Mouse (Mus musculus): ENCODE data around the gene Nf1. TPM values are rescaled to one million over a fixed set of nuclear protein-coding genes. Genes with fewer than 3 reads are reported as not detected.

The Nf1 gene
- total RNA-seq, 4 experiments from 2014 or later = 102 to 124 (median 114) TPM

DNA sequence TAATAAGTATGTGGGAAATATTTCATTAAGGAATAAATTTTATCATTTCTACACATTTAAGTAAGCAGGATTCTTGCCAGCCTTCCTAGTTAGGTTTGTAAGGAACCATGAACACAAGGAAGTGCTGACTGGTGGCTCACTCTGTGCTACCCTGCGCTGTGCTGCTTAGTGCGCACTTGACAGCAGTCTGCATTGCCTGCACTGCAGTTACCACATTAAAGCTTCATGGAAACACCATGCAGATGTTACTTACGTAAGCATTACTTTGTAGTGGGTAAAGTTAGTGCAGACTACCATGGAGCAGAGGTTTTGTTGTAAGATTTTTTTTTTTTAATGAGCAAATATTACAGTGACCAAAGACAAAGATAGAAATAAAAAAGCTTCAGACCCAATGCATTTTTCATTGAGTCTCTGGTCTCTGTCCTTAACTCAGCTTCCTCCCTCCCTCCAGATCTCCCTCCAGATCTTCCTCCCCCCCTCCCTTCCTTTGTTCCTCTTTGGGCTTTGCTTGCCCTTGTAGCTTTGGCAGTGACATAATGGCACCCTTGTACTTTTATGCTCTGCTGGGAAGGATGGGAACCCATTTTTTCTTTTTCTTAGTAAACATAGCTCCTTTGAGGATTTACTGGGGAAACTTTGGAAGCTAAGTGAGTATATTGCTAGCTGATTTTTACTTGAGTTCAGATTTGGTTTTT, 121.4 kb downstream of the Nf1 start:
- no peak for DNase-seq (ENCODE audit: low spot score in 2 of 2)

DNA sequence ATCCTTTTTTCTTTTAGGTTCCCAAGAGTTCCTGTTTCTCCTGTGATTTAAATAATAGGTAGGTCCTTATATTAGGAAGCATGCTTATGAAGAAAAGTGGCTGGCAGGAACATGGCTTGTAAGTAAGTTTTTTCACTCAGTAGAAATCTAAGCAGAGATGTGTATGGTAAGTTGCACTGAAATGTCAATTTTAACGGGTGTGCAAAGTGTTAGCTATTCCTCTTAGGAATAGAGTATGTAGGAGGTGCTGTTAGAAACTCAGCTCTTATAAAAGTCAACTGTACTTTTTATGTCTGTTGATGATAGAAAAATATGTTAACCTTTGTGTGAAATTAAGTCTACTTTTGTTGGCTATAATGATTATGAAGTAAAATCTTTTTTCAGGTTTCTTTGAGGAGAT, 128.6 kb downstream of the Nf1 start:
- no peak for DNase-seq (ENCODE audit: low spot score in 2 of 2)

DNA sequence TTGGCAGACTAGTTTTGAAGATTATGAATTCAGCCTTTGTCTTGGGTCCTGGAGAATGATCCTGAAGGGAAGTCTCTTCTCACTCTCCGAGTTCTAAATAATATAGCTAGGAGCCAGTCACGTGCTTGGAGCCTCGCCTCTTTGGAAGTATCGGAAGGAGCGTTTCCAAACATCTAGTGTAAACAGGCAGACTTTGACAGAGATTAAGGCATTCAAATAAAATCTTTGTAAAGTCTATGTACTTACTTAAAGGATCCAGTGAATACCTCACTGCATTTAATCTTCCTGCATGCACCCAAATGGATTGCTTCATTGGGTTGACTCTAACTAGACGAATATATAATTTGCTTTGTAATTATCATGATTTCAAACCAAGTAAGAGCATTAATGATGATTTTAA, 143.9 kb downstream of the Nf1 start:
- no peak for DNase-seq (ENCODE audit: low spot score in 2 of 2)

DNA sequence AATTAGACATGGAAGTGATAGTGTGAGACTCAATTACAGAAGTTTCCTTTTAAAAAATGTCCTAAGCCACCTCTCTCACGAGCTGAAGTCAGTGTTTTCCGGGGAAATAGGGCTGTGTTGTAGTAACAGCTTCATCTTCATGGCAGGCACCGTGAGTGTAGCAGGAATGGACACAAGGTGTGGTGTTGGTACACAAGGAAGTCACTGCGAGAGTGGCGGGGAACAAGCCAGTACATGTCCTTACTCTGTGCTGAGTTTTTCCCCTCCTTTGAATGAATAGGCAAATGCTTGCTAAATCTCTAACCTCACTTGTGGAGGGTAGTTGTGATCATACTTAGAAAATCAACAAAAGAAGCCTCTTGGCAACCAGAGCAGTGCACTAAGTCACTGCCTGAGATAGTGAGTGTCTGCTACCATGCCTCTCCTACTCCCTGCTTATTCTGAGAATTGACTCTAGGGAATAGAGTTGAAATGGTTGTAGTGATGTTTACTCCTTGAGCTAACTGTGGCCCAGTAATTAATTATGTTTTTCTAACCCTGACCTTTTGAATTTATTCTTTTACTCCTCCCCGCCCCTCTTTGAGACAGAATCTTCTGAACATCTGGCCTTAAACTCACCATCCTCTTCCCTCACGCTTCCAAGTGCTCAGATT, 144.5 kb downstream of the Nf1 start:
- DNase-seq (ENCODE audit: low spot score in 2 of 2) = no peak

DNA sequence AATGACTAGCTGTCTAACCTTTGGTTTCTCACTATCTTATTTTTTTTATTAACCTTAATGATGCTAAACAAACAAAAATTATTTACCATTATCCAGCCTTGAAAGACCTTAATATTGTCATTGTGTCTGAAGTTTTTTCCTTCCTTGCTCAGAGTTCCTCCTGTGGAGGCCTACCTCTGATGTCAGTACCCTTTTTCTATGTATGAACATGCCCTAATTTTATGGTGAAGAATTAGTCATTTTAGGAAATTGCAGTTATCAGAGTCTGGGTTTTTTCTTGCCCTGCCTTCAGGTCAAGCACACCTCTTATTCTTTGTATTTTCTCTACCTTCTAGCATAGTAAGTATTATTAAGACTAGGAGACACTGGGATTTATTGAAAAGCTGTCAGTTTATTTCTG, 145.2 kb downstream of the Nf1 start:
- no peak for DNase-seq (ENCODE audit: low spot score in 2 of 2)

DNA sequence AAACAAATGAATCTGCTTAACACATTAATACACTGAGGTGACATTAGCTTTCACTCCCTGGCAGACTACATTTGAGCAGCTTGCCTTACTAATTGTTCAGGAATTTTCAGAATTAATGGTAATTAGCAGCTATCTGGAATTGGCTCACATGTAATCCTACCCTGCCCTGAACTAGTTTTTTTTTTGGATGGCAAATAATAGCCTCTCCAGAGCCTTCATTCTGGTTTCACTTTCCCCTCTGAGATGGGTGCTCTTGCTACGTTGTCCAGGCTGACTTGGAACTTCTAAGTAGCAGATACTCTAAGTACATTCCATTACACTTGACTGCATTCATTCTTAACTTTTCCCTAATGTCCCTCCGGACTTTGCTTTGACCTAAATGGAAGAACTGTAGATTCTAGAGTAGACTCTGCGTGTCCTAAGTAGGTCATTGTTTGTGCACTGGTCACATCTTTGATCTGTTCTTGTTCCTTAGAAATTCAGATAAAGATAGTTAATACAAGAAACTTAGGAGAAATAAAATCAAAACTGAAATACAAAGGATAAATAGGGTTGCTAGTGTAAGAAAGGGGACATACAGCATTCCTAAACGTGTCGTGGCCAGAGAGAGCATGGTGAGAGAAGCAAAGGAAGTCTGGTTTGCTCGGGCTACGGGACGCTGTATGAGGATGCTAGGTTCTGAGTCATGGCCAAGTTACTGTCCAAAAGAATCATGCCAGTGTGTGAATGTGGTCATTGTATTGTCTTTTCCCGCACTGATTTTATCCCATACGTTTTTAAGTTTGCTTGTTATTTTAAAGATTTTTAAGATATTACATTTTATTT, 155.7 kb downstream of the Nf1 start:
- DNase-seq (ENCODE audit: low spot score in 2 of 2) = no peak

DNA sequence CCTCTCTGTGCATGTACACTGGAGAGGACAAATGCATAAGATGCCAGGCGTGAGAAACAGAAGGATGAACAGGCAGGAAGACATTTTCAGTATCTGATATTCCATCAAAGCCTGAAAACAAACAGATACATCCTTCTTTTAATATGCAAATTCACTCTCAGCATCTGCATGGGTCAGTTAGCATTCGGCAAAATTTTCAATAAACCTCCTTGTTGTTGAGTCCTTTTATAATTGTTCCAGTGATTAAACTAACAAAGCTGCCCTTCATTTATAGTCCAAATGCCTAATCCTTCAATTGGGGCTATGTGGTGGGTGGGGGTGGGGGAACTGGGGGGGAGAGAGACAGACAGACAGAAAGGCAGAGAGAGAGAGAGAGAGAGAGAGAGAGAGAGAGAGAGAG, 163.4 kb downstream of the Nf1 start:
- peak in 1 of 2 experiments; percentile 34 for DNase-seq (ENCODE audit: low spot score in 2 of 2)

DNA sequence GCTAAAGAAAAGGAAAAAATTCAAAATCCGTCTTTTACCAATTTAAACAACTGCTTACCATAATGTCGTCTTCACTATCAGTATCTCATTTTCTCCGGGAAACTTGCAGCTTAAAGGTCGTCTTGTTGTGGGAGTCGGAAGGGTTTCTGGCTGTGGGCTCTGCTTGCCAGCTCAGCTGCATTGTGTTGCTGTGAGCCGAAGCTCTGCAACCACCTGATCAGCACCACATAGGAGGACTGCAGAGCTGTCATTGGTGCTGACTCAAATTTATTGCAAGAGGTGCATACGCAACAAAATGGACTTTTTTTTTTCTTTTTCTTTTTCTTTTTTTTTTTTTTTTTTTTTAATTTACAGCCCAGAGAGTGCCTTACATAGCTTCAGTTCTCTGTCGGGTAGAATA, 164.4 kb downstream of the Nf1 start, which contains the start of gene Omg:
Gene Omg, minus strand, starts transcription at position 240 of the 400 bp plus-strand sequence.
- peak; percentile 68 to 75 for DNase-seq (ENCODE audit: low spot score in 2 of 2)

DNA sequence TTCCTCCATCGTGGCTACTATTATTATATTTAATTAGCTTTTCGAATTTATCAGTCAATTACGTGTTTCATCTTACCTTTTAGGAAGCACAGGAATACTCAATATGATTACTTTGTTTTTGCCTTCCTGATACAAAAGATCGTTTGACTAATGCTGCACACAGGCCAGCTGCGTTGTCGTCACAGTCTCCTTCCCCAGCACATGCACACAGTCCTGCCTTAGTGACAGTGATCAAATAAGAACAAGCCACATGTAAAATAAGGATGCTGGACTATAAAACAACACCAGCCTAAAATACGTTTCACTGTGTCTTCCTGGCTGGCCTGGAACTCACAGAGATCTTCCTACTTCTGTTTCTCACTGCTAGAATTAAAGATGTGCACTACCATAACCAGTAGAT, 165.0 kb downstream of the Nf1 start:
- no peak for DNase-seq (ENCODE audit: low spot score in 2 of 2)

DNA sequence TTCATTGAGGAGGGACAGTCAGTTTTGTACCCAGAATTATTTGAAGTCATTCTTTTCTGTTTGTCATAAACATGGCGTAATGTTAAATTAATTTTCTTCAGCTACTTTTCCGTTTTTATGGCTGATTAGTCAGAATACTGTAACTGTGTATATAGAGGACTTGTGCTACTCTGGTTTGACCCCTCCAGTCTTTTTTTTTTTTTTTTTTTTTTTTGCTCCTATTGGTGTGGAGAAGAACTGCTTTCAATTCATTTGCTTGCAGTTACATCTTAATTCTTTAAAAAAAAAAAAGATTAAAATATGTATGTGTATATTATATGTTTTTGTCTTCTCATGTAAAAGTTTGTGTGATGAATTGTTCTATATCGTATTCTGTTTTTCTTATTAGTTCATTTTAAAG, 172.5 kb downstream of the Nf1 start:
- DNase-seq (ENCODE audit: low spot score in 2 of 2) = no peak

DNA sequence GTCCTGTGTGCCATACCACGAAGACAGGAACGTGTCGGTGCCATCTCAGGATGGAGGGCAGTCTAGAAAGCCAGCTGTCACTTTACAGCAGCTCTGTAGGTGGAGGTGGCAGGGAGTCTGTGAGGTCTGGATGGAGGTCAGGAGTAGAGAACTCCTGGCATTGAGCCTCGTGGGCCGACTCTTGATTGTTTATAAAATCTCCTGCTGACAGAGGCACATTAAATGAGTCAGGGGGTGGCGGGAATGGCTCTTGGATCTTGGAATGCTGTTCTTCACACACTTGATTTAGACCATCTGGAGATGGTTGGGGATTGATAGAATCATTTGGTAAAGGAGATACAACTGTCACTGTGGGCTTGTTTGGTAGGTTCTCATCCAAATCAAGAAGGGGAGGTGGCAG, 175.8 kb downstream of the Nf1 start:
- no peak for DNase-seq (ENCODE audit: low spot score in 2 of 2)

DNA sequence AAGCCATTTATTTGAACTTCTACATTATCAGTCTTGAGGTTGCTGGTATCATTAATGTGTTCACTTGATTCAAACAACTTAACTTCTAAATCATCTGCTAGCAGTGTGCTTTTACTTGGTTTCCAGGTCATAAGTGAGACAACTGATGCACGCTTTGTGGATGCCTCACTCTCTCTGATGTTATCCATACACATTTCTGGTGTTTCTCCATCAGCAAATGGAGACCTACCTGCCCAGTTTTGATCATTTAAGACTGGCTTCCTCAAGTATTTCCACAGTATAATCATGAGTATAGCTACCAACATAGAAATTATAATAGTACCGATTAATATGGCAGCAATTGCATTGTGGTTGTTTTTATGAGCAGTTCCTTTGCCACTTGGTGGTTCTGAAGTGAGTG, 176.3 kb downstream of the Nf1 start:
- DNase-seq (ENCODE audit: low spot score in 2 of 2) = no peak

DNA sequence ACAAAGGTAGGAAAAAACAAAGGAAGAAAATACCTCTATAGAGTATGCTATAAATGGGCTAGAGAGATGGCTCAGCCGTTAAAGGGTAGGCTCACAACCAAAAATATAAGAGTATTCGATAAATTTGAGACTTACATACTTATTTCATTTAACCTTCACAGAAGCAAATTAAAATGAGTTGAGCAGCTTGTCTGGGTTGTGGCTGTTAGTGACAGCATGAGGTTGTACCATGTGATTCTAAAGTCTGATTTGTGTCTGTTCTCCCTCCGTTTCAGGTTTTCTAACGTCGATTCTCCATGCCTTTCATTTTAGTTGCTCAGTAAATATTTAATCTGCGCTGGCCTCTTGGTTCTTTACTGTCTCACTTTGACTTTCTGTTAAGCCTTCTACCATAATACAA, 179.8 kb downstream of the Nf1 start:
- no peak for DNase-seq (ENCODE audit: low spot score in 2 of 2)

DNA sequence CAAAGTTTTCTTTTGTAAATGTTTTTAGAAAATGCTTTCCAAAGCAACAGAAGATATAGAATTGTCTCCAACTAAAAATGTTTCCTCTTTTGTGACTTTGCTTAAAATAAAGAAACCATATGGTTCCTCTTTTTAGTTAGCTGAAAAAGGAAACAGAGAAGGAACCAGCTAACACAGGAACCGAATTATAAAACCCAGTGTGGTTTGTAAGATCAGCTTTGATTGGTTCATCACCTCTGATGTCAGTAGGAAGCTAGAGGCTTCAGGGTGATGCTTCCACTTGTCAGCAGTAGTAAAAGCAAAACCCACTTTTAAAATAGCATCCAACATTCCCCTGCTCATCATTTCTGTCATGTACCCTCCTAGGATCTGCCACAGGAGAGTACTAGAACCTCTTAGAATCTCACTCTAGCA, 180.4 kb downstream of the Nf1 start:
- DNase-seq (ENCODE audit: low spot score in 2 of 2) = no peak

DNA sequence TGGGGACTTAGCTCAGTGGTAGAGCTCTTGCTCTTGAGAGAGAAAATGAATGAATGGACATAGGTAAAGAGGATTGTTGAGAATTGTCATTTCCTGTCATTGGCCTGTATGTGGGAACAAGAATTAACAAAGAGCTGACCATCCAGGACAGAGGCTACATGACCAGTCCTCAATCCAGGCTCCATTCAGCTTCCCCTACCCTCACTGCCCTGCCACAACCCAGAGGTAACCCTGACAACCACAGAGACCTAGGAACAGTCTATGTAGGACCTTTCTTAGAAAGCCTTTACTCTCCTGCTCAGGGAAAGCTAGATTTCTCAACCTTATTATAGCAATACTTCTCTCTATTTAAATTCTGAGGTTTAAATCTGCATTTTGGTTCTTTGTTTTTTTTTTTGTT, 181.3 kb downstream of the Nf1 start:
- no peak for DNase-seq (ENCODE audit: low spot score in 2 of 2)

DNA sequence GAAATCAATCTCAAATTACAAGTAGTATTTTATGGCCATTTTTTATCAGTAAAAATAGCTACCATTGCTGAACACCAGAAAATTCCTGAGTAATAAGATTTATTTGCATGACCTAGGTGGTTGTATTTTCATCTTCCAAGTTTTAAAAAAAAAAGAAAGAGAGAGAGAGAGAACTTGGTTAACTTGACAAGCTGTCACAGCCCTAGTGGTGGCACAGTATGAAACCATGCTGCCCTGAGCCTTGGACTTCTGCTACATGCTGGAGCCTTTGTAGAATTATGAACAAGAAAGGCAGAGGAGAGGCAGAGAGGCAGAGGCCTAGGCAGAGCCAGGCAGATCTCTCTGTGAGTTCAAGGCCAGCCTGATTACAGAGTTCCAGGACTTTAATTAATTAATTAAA, 182.4 kb downstream of the Nf1 start:
- DNase-seq (ENCODE audit: low spot score in 2 of 2) = no peak

DNA sequence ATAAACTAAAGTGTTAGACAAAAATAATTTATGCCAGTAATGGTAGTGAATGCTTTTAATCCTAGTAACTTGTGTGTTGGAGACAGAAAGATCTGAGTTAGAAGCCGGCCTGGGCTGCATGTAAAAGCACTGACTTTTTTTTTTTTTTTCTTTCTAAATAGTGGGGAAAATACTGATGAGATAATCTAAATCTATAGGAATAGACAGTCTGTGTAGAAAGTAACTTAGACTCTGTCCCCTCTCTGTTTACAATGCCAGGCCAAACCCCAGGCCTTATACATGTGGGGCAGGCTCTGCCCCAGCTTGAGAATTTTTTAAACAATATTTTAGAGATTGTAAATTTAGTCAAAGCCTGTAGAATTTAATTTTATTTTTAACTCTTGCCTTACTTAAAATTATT, 183.5 kb downstream of the Nf1 start:
- DNase-seq (ENCODE audit: low spot score in 2 of 2) = no peak

DNA sequence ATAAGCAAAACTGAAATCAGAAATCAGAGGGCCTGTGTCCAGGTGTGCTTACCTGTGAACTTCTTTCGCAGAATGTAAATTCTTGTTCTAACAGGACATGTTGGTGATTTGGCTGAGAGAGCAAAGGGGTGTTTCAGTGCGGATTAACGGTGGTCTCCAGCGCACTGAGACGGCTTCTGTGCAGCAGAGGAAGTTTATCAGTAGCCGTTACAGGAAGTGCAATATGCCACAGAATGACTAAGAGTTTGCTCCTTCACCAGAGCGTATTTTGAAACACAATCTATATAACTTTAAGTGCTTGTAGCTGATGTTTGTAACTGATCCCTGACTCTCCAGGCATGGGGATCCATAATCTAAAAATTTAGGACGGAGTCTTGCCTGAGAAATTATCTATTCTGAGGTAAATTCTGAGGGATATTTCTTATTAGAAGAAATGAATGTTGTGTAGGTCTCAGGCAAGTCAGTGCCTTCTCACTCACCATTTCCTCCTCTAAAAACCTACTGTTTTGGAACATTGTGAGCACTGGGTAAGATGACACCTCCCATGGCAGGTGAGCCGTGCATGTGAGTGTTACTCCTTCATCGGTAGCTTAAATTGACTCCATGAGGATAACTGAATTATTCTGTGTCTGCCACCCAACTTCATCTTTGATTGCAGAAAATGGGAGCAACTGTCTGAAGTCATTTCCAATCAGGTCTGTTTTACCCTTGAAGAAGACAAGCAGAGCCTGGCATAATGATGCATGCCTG, 184.2 kb downstream of the Nf1 start, which contains the start of gene Evi2b:
Gene Evi2b, minus strand, starts transcription at position 203 of the 750 bp plus-strand sequence.
- DNase-seq (ENCODE audit: low spot score in 2 of 2) = no peak

DNA sequence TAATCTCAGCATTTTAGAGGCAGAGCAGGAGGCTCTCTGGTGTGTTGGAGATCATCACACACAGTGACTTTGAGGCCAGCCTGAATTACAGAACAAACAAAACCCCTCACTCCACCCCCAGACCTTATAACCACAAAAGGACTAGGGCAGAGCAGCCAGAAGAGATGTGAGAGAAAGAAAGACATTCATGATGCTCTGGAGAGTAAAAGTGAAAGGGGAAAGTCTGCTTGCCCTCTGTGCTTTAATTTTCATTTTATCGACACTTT, 184.8 kb downstream of the Nf1 start:
- no peak for DNase-seq (ENCODE audit: low spot score in 2 of 2)

DNA sequence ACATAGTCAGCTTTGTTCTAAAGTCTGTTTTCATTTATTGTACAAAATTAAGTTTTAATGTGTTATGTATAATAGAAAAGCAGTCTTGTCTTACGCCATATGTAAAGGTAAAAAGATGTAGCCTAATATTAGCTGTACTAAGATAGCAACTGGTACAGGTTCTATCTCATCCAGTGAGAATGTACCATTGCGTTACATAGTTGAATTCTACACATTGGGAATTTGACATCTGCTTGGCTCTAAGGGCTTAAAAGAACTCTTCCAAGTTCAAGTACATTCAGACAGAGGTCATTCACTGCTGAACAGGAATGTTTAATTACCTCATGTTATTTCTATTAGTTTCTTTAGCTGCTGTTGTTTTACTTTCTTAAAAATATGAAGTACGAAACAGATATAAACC, 187.1 kb downstream of the Nf1 start:
- no peak for DNase-seq (ENCODE audit: low spot score in 2 of 2)

DNA sequence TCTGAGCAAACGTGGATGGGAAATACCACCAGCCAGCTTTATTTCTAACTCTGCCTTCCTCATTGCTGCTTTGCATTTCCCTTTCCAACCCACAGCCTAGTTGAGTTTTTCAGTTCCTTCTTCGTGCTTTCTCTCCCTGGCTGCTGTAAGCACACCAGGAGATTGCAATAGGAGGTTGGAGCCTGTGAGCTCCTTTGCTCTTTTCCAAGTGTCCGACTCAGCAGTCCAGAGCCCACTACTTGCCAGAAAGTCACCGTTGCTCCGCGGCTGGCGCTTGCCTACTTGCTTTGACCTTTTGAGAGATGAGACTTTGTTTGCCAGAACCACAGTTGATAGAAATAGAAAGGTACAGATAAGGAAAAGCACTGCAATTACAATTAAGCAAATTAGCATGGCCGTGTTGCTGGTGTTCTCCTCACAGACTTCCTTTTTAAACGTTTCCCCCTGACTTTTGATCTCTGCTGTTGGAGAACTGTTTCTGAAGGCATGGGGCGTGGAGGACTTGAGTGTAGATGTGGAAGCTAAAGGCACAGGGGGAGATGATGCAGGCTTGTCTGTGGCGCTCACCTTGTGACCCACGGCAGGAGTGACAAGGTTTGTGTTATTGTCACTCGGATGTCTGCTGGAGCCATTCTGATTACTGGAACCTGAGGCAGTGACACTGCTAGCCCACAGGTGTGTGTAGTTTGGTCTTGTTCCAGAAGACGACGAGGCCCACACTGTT, 187.7 kb downstream of the Nf1 start:
- no peak for DNase-seq (ENCODE audit: low spot score in 2 of 2)

Data from layer of hippocampus, adult 8-10 months (tissue).